Mouse (Mus musculus) lung, postnatal 36 days (tissue): ENCODE data around the gene Bri3.

Experiments
- DNase-seq: peaks from one replicate; pipeline ENCODE4 v3.0.0; 2022; ENCODE audit warnings: mixed read lengths

Gene Bri3

GRCm38 (mm10) chr5:144243901-144244487 lies at the start of gene Bri3:
TSS of gene Bri3 (plus strand) at chr5:144244437.
- no peak for DNase-seq

DNA sequence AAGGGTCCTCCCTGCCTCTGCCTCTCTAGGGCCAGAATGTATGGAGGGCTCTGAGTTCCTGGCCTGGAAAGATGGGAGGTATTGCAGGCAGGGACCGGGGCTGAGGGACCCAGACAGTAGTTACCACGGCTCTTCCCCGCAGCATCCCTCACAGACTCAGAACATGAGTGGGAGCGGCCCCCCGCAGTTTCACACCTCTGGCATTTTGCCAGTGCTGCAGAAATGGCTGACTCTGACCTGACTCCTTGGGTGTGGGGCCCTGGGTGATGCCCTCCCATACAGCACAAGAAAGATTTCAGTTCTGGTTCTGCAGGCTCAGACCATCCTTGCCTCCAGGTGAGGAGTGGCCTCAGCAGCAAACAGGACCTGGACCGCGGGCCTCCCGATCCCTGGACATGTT lies 48.7 kb upstream of the Bri3 start:
- no peak for DNase-seq

DNA sequence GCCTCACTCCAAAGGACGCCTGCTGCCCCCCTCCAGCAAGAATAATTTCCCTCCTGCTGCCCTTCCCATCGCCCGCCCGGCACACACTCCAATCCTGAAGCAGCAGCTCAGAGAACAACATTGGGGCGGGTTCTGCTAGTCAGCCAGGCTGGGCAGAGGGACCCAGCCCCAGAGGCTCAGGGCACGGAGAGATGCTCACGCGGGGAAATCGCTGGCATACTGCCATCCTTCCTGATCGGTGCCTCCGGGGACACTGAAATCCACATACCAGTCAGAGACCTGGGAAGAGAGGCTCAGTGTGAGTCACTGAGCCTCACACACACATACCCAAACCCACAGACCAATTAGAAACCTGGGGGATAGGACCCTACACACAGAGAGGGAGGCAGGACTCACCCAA lies 43.6 kb upstream of the Bri3 start:
- no peak for DNase-seq

DNA sequence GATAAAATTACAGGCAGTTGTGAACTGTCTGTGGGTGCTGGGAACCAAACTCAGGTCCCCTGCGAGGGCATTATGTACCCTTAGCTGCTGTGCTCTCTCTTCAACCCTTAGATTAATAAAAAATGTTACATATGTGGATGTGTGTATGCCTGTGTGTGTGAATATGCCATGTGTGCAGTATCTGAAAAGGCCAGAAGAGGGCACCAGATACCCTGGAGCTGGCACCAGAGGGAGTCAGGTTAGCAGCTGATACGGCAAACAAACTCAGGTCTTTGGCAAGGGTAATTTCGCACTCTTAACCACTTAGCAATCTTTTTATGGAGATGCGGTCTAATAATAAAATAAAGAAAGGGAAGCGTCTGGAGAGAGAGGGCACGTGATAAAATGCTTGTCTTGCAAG lies 41.8 kb upstream of the Bri3 start:
- no peak for DNase-seq

DNA sequence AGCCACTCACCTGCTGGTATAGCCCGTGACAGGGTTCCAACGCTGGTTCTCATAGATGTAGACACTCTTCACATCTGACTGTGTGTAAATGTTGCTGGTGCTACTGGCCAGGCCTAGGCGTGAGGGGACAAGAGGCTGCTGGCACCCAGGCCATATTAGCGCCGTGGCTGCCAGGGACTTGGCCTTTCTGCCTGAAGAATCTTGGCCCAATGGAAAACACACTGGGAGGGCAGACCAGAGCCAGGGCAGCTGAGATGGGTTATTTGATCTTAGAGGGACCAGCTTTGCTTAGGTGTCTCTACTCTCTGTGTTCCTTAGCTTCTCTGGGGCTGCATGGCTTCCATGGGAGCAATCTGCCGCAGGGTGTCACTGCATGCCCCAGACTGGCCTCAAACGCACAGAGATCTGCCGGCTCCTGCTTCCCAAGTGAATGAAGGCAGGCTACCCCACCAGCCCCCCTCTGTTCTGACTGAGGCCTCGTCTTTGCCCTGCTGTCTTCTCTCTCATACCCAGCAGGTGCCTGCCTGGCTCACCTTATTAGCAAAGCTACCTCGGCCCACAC lies 40.8 kb upstream of the Bri3 start:
- DNase-seq: no peak

DNA sequence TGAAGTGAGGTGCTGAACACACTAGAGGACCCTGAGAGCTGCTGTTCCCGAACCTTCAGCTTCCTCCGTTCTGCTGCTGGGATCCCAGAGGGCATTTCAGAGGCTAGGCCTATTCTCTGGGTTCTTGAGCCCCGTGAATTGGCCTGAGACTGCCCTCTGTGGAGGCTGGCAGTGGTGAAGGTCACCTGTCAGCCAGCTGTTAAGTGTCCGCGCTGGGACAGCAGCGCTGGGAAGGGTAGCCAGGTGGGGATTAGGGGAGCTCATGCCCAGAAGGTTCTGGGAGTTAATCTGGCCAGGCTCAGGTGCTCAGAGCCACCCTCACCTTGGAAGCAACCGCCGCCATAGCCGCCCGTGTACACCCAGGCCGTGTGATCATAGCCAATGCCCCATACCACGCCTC lies 39.9 kb upstream of the Bri3 start:
- no peak for DNase-seq

GRCm38 (mm10) chr5:144204911-144205310 lies 39.3 kb upstream of the Bri3 start:
- DNase-seq: no peak

- DNase-seq: no peak
Measured at GRCm38 (mm10) chr5:144206069-144206468, 38.2 kb upstream of the Bri3 start.

DNA sequence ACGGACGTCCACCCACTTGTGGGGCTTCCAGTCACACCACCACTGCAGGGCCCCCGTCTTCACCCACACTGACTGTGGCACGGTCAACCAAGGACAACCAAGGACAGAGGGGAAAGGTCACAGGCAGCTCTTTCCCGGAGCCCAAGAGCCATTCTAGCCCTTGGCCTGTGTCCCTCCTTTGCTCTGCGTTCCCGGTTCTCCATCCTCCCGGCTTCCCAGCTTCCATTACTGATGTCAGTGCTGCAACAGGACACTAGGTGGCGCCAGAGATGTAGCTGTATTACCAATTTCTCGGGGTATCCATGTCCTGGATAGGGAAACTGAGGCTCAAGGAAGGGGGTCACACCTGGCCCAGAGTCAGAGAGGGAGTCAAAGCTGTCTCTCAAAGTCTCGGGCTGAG lies 36.8 kb upstream of the Bri3 start:
- DNase-seq: peak; percentile 64

- DNase-seq: peak; percentile 73
Measured at GRCm38 (mm10) chr5:144214453-144214852, 29.8 kb upstream of the Bri3 start.

DNA sequence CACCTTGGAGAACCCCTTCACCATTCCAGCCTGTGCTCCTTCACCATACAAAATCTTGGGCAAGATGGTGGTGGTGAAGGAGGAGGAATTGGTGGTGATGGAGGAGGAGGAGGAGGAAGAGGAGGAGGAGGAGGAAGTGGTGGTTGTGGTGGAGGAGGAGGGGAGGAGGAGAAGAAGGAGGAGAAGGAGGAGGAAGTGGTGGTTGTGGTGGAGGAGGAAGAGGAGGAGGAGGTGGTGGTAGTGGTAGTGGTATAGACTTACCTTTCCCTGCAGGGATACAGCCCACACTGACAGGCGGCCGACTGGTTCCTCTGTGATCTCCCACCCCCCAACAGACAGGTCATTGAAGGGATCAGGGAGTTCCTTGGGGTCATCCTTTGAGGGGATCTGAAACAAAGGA lies 28.2 kb upstream of the Bri3 start:
- no peak for DNase-seq

- no peak for DNase-seq
Measured at GRCm38 (mm10) chr5:144218061-144218460, 26.2 kb upstream of the Bri3 start.

- DNase-seq: peak; percentile 52
Measured at GRCm38 (mm10) chr5:144219306-144219705, 24.9 kb upstream of the Bri3 start.

- no peak for DNase-seq
Measured at GRCm38 (mm10) chr5:144219936-144220335, 24.3 kb upstream of the Bri3 start.

GRCm38 (mm10) chr5:144221305-144221704 lies 22.9 kb upstream of the Bri3 start:
- DNase-seq: peak; percentile 78

- peak; percentile 79 for DNase-seq
Measured at GRCm38 (mm10) chr5:144222811-144223502, 21.3 kb upstream of the Bri3 start.

GRCm38 (mm10) chr5:144223503-144223862 lies 20.8 kb upstream of the Bri3 start, which contains the start of gene Tecpr1:
TSS of gene Tecpr1 (minus strand) at chr5:144223615.
- peak; percentile 98 for DNase-seq

DNA sequence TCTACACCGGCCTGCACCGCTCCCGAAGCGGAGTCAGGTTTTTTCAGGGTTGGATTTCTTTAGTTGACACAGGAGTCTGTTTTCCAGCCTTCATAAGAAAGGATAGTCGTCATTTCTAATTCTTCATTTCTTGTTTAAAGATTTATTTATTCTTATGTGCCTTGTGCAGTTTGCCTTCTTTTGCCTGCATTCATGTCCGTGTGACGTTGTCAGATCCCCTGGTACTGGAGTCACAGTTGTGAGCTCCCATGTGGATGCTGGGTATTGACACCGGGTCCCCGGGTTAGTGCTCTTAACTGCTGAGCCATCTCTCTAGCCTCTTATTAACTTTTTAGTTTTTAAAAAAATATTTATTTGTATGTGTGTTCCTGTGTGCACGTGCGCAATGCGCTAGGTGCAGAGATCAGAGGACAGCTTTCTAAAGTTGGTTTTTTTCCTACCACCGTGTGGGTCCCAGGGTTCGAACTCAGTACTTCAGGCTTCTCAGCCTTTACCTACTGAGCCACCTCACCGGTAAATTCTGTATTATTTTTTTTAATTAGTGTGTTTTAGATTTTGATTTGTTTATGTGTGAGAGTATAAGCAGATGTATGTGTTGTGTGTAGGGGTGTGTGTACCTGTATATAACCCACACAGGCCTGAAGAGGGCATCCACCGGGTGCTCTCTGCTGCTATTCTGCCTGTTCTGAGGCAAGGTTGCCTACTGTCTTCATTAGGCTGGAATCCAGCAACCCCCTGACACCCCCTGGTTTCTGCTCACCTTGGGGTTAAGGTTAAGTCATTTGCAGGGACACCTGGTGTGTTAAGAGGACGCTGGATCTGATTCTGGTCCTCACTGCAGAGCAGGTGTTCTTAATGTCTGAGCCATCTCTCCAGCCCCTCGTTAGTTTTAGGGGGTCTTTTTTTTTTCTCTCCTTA lies 20.1 kb upstream of the Bri3 start:
- DNase-seq: no peak

- no peak for DNase-seq
Measured at GRCm38 (mm10) chr5:144226220-144226619, 18.0 kb upstream of the Bri3 start.

DNA sequence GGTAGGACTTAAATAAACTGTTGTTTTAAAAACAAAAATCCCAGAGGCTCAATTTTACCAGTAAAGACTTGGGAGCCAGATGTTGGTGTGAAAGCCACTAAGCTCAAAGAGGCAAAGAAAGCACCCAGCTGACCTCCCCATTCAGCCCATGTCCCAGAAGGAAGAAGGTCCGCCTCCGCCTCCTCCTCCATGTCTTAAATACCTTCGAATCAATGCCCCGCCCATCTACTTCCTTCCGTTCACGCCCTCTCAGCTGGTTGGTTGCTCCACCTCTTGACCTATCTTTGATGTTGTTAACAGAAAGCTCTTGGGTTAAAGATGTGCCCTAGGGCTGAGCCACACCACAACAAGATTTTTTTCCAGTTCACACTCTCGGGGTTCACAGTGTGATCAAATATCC lies 14.0 kb upstream of the Bri3 start:
- DNase-seq: no peak

DNA sequence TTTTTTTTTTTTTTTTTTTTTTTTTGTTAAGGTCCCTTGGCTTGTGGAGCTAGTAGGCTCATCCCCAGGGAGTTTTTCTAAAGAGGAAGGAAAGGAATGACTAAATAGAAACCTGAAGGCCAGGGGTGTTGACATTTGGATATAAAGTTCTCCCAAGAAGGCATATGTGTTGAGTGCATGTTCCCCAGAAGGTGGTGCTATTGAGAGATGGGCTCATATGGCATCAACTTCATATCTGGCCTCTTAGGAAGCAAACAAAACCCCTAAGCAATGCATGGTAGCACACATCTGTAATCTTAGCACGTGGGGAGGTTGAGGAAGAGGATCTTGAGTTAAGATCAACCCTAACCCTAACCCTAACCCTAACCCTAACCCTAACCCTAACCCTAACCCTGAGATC lies 12.8 kb upstream of the Bri3 start:
- peak; percentile 64 for DNase-seq

GRCm38 (mm10) chr5:144232531-144232930 lies 11.7 kb upstream of the Bri3 start:
- no peak for DNase-seq

DNA sequence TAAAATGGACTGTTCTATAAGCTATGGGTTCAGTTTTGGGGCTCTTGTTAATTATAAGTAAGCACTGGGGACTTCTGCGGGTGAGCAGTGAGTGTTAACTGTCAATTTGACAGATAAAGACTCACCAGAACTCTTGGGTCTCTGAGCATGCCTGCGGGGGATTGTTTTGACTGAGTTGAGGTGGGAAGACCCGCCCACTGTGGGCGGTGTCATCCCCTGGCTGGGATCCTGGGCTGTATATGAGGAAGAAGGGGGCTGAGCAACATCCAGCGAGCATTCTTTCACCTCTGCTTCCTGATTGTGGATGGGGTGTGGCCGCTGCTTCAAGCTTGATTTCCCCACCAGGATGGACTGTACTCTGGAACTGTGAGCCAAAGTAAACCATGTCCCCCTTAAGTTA lies 10.0 kb upstream of the Bri3 start:
- DNase-seq: no peak
